Mouse (Mus musculus): ENCODE measurements at regions not wholly inside any gene's neighbourhood (a gene's known extent, or its start where the extent isn't known, plus 50 kb on each side); places are given as distances from the start of the nearest gene placed in this dataset.
A peak's percentile ranks its signal among the peaks of the same experiment; 100 is the strongest.

DNA sequence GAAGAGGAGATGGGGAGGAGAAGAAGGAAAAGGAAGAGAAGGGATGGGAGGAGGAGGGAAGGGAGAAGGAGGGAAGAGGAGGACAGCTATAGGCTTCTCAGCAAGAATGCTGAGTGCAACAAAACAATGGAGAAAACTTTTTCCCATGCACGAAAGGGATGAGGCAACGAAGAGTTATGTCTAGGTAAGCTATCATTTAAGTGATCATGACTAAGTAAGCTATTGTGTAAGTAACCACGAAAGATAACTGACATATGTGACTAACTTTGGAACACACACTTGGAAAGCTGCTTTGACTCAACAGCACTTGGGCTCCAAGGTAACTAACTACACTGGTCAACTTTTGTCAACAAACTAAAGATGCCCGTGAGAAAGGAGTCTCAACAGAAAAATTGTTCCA is 50.9 kb upstream of the Fstl1 start:
- no peak for DNase-seq
- intact Hi-C loops (cut with DNase I), result no loop called here

DNA sequence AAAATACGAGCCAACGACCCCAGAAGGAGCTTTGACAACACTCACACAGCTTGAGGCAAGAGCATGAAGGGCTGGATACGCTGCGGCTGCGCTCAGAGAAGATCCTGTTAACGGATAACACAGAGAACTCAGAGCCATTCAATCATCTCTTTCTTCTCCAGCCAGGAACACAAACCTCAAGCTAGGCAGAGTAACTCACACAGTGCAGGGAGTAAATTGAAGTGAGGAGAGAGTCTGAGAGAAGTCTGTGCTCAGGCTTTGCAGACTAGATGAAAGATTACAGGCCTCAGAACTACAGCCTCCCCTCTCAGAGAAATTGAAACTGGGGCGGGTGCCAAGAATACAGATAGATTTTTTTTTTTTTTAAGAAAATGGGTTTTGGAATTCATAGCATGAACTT is 60.9 kb upstream of the Ndufb4 start:
- no peak for DNase-seq
- intact Hi-C loops (cut with DNase I), result no loop called here

DNA sequence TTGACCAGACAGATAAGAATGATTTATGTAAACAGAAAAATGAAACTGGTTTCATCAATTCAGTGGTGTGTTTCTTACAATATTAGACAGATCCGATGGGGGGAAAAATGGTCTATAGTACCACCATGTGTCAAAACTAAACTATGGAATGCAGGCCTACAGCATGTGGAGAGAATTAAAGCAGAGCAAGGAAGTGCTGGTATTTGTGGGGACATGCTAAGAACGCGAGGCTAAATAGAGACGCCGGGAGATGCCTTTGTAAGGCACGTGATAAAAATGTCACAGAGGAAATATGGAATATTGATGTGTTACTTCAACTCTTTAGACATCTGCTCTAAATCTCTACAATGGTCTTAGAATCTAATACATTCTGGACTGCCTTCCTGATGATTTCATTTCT is 60.0 kb upstream of the Ndufb4 start:
- no peak for DNase-seq
- intact Hi-C loops (cut with DNase I), result no loop called here

DNA sequence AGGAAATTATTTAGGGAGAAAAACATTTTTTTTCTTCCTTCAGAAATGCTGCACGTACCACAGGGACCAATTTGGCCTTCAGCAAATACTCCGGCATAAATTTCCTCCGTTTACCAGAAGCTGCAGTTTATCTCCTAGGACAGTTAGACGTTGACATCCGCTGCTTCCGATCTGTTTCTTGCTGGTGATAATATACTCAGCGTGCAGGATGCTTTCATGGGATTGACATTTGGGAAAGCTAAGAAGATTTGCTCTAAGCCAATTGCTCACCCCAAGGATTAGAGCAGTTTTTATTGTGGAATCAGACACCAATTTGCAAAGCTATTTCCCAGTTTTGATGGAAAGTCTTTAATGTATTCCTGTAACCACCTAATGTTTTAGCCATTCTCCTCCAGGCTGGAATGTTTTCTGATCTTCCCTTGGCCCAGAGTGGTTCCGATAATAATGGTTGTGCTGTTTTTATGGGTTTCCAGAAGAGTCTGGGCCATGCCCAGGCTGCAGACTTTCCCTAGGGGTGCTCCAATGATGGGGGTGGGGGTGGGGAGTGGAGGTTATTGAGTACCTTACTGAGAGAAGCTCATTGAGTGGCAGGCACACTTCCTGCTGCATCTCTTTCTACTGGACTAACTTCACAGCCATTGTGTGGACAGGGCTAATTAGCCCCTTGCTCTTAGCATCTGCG is 52.1 kb upstream of the Ndufb4 start:
- intact Hi-C loops (cut with DNase I), result no loop called here
- no peak for DNase-seq

DNA sequence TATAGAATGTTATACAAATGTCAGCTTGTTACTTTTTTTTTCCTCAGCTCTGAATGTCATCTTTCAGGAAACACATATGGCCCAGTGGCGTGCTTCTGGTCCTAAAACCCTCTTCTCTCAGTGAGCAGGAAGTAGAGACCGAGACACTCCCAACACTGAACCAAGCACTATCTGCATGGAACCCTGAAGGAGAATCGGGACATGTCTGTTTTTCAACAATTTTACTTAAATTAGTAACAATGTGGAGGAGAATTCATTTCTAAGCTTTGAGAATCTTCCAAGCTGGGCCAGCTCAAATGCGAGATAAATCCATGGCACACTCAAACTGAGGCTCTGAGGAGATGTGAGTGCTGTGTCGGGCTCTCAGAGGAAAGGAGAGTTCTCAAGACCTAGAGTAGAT is 51.0 kb upstream of the Ndufb4 start:
- intact Hi-C loops (cut with DNase I), result no loop called here
- no peak for DNase-seq

DNA sequence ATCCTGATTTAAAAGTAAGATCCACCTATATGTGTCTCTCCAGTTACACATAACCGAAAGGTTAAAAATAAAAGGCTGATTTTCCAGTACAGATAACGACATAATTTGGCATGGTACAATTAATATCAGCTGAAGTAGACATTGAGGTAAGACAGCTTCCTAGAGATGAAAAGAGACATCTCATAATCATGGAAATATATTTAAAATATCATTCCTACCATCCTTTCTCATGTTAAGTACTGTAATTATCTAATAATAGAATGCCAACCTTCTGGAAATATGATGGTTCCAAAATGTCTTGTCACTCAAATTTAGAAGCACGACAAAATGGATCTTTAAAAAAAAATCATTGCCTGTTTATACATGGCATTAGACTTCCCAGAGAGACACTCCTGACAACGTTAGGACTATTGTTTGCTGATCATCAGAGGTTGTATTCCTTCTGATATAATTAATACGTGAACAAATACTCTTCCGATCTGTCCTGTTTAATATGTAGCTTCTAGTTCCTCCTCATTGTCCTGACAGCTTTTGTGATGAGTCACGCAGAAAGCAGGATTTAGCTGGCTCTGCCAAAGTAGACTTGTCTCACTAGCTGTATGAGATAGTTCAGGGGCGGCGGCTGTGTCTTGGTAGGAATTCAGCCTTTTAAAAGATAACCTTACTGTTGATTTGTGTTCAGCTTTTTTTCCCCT is 50.4 kb upstream of the Ndufb4 start:
- DNase-seq, result peak; percentile 47 to 48
- intact Hi-C loops (cut with DNase I), result no loop called here

Measured in heart, postnatal 10 days (tissue).